Mouse (Mus musculus): ENCODE measurements around the gene Tnp1. TPM values are rescaled to one million over a fixed set of nuclear protein-coding genes. Genes with fewer than 3 reads are reported as not detected.

Tnp1 gene
- total RNA-seq, 4 experiments from 2014 or later = not detected

- no peak for DNase-seq
Observed at GRCm38 (mm10) chr1:73004890-73005289, 10.8 kb downstream of the Tnp1 start.

GRCm38 (mm10) chr1:73002637-73003036 lies 13.1 kb downstream of the Tnp1 start:
- DNase-seq = no peak

DNA sequence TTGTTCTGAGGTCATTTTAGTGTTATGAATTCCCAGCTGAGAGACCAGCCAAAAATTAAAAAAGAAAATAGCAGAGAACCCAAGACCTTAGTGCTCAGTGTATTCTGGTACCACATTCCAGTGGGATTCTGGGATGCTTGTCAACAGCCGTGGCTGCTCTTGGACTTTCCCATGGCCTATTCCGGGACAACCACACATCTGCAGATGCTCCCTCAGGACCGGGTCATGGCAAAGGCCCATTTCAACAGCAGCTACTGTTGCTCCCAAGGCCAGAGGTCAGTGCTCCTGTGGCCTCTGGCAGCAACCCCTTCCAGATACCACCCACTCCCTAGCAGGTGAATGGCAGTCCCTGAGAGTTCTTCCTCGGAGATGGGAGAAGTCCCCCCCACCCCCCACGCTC lies 13.7 kb downstream of the Tnp1 start:
- DNase-seq = no peak

DNA sequence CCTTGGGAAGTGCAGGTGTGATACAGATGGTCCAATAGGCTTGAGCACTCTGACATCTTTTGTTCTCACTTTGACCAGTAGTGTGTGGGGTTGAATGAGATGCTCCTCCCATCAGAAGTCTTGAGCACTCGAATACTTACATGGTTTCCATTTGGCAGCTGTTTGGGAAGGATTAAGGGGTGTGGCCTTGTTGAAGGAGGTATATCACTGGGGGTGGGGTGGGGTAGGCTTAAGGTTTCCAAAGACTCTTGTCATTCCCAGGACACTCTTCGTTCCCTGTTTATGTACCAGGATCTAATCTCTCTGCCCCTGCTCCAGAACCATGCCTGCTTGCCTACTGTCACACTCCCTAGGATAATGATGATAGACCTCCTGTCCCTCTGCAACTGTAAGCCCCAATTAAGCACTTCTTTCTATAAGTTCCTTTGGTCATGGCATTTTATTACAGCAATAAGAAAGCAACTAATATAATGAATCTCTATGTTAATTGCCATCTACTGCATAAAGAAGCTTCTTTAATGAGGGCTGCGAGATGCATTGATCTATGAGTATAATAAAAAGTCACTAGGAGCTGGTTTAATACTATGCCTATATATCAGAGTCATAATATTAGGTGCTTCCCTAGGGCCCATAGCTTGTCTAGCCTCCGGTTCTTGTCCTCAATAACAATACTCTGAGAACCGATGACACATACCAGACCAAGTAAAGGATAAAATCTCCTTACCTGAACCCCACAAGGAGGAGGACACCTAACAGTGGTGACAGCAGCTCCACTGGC lies 20.8 kb downstream of the Tnp1 start:
- DNase-seq = no peak

DNA sequence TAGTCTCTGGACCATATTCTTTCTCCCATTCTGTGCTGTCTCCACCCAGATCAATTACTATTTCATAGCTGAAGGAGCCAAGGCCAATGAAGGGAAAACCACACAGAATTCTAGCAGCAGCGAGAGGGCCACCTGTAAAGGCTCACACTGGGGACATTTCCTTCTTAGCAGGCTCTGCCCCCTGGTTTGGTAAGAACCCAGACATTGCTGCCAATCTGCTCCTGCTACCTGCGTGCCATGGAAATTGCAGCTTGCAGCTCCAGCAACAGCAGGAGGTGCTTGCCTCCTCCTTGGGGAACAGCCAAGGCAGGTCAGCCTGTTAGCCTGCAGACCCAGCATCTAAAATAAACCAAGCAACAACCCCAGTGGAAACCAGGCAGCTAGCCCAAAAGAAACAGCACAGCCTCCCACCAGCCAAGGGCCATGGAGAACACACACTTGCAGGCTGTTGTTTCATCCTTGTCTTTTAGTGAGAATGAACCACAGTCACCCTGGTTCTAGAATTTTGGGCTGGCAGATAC lies 22.7 kb downstream of the Tnp1 start:
- no peak for DNase-seq

GRCm38 (mm10) chr1:72992209-72992608 lies 23.5 kb downstream of the Tnp1 start:
- no peak for DNase-seq

GRCm38 (mm10) chr1:72988904-72989303 lies 26.8 kb downstream of the Tnp1 start:
- DNase-seq = no peak

DNA sequence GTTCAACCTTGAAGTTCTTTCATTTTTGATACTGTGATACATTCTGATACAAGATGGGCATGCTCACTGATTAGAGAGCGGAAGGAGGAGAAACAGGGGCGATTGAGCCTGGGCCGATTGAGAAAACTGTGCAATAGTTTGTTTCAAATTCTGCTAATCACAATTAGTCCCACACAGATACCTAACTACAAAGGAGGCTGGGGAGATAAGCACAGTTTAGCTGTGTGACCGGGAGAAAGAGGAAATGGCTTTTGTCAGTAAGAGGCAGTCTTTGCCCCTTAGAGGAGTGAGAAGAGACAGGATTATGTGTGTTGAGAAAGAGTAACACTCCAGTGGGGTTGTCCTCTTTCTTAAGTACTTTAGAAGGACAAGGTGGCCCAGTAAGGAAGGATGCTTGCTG lies 29.0 kb downstream of the Tnp1 start:
- DNase-seq = no peak

DNA sequence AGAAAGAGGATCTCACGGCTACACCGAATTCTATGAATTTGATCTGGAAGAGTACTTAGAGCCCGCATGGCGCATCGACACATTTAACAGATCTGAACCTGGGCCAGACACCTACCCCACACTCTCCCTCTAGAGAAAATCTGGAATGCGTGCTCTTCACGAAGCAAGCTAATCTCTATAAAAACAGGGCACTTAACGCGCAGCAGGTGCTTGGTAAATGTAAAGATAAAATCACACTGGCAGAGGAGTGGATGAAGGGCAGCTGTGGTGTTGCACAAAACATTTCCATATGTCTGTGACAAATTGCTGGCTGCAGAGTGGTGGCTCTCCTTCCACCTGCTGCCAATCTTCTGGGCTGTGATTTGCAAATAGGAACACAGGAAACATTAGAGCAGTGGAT lies 36.8 kb downstream of the Tnp1 start:
- no peak for DNase-seq

DNA sequence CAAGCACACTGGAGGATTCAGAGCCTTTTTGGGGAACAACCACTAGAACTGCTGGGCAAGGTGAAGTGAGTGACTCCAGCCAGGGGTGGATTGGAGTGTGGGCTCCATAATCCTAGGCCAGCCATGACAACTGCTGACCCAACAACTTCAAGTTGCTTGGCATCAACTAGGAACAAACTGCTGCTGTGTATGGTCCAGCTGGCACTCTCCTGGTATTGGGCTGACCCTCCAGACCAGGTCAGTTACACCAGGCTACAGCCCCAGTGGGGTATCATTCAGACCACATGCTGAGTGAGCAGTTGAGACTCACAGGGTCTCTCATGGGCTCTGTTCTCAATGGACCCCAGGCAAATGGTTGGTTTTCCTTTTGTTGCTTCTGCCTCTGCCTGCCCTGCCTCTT lies 41.5 kb downstream of the Tnp1 start:
- DNase-seq = no peak

- no peak for DNase-seq
Observed at GRCm38 (mm10) chr1:72970461-72970860, 45.2 kb downstream of the Tnp1 start.

GRCm38 (mm10) chr1:72969113-72969812 lies 46.4 kb downstream of the Tnp1 start:
- no peak for DNase-seq

DNA sequence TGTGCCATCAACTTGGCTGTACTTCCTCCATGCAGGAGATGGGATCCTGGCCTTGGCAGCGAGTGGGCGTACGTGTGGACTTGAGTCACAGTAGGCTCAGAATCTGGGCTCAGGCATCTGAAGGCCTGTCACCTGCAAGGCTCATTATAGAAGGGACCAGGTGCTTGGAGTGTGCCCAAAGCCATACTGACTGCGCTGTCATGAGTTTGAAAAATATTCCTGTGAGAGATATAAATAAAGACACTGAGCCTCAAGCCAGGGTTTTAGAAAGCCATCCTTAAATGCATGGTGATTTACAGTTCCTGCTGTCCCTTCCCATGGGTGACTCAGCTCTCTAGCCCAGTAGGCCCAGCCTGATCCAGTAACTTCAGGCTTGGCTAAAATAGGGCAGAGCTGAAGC lies 49.3 kb downstream of the Tnp1 start:
- no peak for DNase-seq

Other genes with a start within 250 kb of the Tnp1 start
- 1 to 10 TPM; 2.4 to 4.0 (median 2.6) TPM for gene Igfbp2, start 191.4 kb downstream of the Tnp1 start, total RNA-seq (2022)
- 100 to 1,000 TPM in 3 of 4 experiments, 10 to 100 TPM in 1; 99.0 to 265 (median 164) TPM for gene Igfbp5, start 141.0 kb downstream of the Tnp1 start, total RNA-seq (2022)